Mouse (Mus musculus): ENCODE data around the gene Setd7. TPM values are rescaled to one million over a fixed set of nuclear protein-coding genes. Genes with fewer than 3 reads are reported as not detected.
A peak's percentile ranks its signal among the peaks of the same experiment; 100 is the strongest.

The Setd7 gene
- total and polyA plus RNA-seq, 3 experiments = 16.6 to 34.3 (median 23.6) TPM

DNA sequence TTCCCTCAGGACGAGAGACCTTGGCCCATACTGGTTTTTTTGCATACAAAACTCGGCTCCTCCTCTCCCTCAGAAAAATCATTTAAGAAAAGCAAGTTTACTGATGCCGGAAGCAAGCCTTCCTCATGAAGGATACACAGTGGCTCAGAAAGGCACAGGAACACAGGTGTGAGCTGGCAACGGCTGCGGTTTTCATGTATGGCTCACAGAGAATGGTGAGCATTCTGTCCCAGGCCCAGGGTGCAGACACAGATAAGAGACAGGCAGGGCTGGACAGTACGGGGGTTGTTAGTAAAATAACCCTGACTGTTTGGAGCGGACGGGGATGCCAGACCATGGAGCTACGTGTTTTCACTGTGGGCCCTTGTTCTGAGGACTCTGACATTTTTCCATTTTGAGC is 6.6 kb downstream of the Setd7 start:
- Histone ChIP-seq H3K4me3 (replicated peaks in 1 of 3; ENCODE audit: low read depth in 2 of 3, low read length in 2 of 3, poor library complexity in 1 of 3) (peak overlapping the region; percentile 48 to 54 (median 52)), H3K9me3 (replicated peaks; ENCODE audit: low read length) (no peaks in the 10 kb centered on the region), H3K4me2 (ENCODE audit: insufficient read depth, low read depth, poor library complexity, severe bottlenecking) (peak overlapping the region; percentile 97), H3K36me3 (replicated peaks in 1 of 2; ENCODE audit: control insufficient read depth in 1 of 2, insufficient read depth in 1 of 2, low read length in 1 of 2) (peaks cover 14 to 59% of the 10 kb centered on the region in 2 experiments), H3K27me3 (replicated peaks) (no peaks in the 10 kb centered on the region), H3K4me1 (ENCODE audit: control insufficient read depth in 1 of 2, insufficient read depth in 2 of 2) (peaks cover 14 to 75% of the 10 kb centered on the region in 2 experiments), H3K27ac (ENCODE audit: insufficient read depth, low read depth) (peak overlapping the region; percentile 17; the same call in 1 of the 2 replicates), H3K79me2 (replicated peaks; ENCODE audit: control insufficient read depth, extremely low read depth, insufficient read depth, poor library complexity, severe bottlenecking) (peaks cover 92% of the 10 kb centered on the region), H3K9ac (ENCODE audit: insufficient read depth, low read depth) (peak overlapping the region; percentile 76)
- DNase-seq (ENCODE audit: extremely low read depth) = peak; percentile 48
- dilution Hi-C loops (cut with MboI; ENCODE audit: extremely low pct_ligation_motif_present, extremely low pct_unique_long_range_greater_than_20kb, low sequenced_read_pairs) = no loop called here
- TF ChIP-seq MAFK (IDR thresholded peaks at IDR 0.05; ENCODE audit: insufficient replicate concordance, low read length) (no peak), JUND (conservative IDR thresholded peaks at IDR 0.05; ENCODE audit: low read depth, low read length) (no peak), MXI1 (IDR thresholded peaks at IDR 0.05; ENCODE audit: low read depth, low read length) (no peak), SIN3A (IDR thresholded peaks at IDR 0.05; ENCODE audit: low read length) (no peak), CHD1 (IDR thresholded peaks at IDR 0.05; ENCODE audit: low read depth, low read length) (no peak), ELF1 (IDR thresholded peaks at IDR 0.05; ENCODE audit: low read depth, low read length) (no peak), USF2 (conservative IDR thresholded peaks at IDR 0.05; ENCODE audit: low read depth, low read length) (no peak), E2F4 (IDR thresholded peaks at IDR 0.05; ENCODE audit: insufficient replicate concordance, low read depth, low read length) (no peak), ZC3H11A (IDR thresholded peaks at IDR 0.05; ENCODE audit: low read depth, low read length) (no peak), ZMIZ1 (IDR thresholded peaks at IDR 0.05; ENCODE audit: low read depth, low read length) (no peak), TBP (conservative IDR thresholded peaks at IDR 0.05; ENCODE audit: low read depth, low read length) (no peak), IRF4 (IDR thresholded peaks at IDR 0.05; ENCODE audit: low read depth, low read length) (no peak), KAT2A (IDR thresholded peaks at IDR 0.05; ENCODE audit: insufficient replicate concordance, low read length) (no peak), ZNF384 (IDR thresholded peaks at IDR 0.05; ENCODE audit: low read depth, low read length) (no peak), MAX (IDR thresholded peaks at IDR 0.05; ENCODE audit: low read length) (no peak), EP300 (IDR thresholded peaks at IDR 0.05; ENCODE audit: low read length) (peak; percentile 34; the same call in 1 of the 2 replicates), ETS1 (conservative IDR thresholded peaks at IDR 0.05; ENCODE audit: low read depth, low read length) (0 out of 2 replicates have a peak, but pooled peaks have one; percentile 9), JUN (IDR thresholded peaks at IDR 0.05; ENCODE audit: insufficient read depth, low read depth, low read length) (no peak)
- in situ Hi-C loops (cut with MboI; ENCODE audit: low pct_ligation_motif_present, low pct_unique_long_range_greater_than_20kb, low sequenced_read_pairs) = no loop called here

DNA sequence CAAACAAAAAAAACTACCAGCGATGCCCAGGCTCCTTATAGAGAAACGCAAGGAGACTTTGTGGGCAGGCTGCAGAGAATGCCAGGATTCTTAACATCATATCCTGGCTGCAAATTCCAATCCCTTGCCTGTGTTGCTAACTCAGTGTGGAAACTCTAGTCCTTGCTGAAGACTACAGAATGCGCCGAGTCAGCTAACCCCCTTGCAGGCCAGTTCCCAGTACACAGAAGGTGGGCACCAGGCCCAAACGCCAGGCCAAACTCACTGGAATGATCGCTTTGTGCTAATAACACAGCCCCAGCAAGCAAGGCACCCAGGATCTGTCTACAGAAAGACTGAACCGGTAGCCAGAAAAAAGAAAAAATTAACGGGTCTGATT is 7.2 kb downstream of the Setd7 start:
- H3K79me2 ChIP-seq (replicated peaks; ENCODE audit: control insufficient read depth, extremely low read depth, insufficient read depth, poor library complexity, severe bottlenecking) = peaks cover 87% of the 10 kb centered on the region
- H3K4me3 ChIP-seq (replicated peaks in 1 of 3; ENCODE audit: low read depth in 2 of 3, low read length in 2 of 3, poor library complexity in 1 of 3) = peak overlapping the region; percentile 48 to 54 (median 52)
- H3K27ac ChIP-seq (ENCODE audit: insufficient read depth, low read depth) = peak overlapping the region; percentile 75
- H3K27me3 ChIP-seq (replicated peaks) = no peaks in the 10 kb centered on the region
- no peaks in the 10 kb centered on the region for H3K9me3 ChIP-seq (replicated peaks; ENCODE audit: low read length)
- H3K4me1 ChIP-seq (ENCODE audit: control insufficient read depth in 1 of 2, insufficient read depth in 2 of 2) = peaks cover 14 to 73% of the 10 kb centered on the region in 2 experiments
- TF ChIP-seq MAX (IDR thresholded peaks at IDR 0.05; ENCODE audit: low read length) = no peak
- 0 out of 2 replicates have a peak, but pooled peaks have one; percentile 2 for TF ChIP-seq TCF12 (IDR thresholded peaks at IDR 0.05; ENCODE audit: low read depth, low read length)
- TF ChIP-seq MEF2A (IDR thresholded peaks at IDR 0.05; ENCODE audit: borderline replicate concordance, low read depth, low read length) = no peak
- no peak for TF ChIP-seq ZMIZ1 (IDR thresholded peaks at IDR 0.05; ENCODE audit: low read depth, low read length)
- no peak for TF ChIP-seq USF2 (conservative IDR thresholded peaks at IDR 0.05; ENCODE audit: low read depth, low read length)
- no peak for TF ChIP-seq MYC (IDR thresholded peaks at IDR 0.05; ENCODE audit: low read depth, low read length)
- TF ChIP-seq MXI1 (IDR thresholded peaks at IDR 0.05; ENCODE audit: low read depth, low read length) = peak; percentile 13; the same call in 1 of the 2 replicates
- no peak for TF ChIP-seq ZKSCAN1 (IDR thresholded peaks at IDR 0.05; ENCODE audit: borderline replicate concordance, low read depth, low read length)
- TF ChIP-seq GABPA (IDR thresholded peaks at IDR 0.05; ENCODE audit: insufficient replicate concordance, low read depth, low read length) = no peak
- no peak for TF ChIP-seq NELFE (IDR thresholded peaks at IDR 0.05; ENCODE audit: low read depth, low read length)
- TF ChIP-seq BHLHE40 (IDR thresholded peaks at IDR 0.05; ENCODE audit: low read depth, low read length) = no peak
- TF ChIP-seq RCOR1 (conservative IDR thresholded peaks at IDR 0.05; ENCODE audit: low read depth, low read length) = no peak
- TF ChIP-seq EP300 (IDR thresholded peaks at IDR 0.05; ENCODE audit: low read length) = no peak
- TF ChIP-seq MAFK (IDR thresholded peaks at IDR 0.05; ENCODE audit: insufficient replicate concordance, low read length) = no peak
- TF ChIP-seq HCFC1 (IDR thresholded peaks at IDR 0.05; ENCODE audit: low read depth, low read length) = no peak
- no peak for TF ChIP-seq JUND (conservative IDR thresholded peaks at IDR 0.05; ENCODE audit: low read depth, low read length)
- no peak for TF ChIP-seq USF1 (IDR thresholded peaks at IDR 0.05; ENCODE audit: low read depth, low read length)
- no peak for TF ChIP-seq MAZ (IDR thresholded peaks at IDR 0.05; ENCODE audit: low read depth, low read length)
- in situ Hi-C loops (cut with MboI; ENCODE audit: low pct_ligation_motif_present, low pct_unique_long_range_greater_than_20kb, low sequenced_read_pairs) (no loop called here), dilution Hi-C loops (cut with MboI; ENCODE audit: extremely low pct_ligation_motif_present, extremely low pct_unique_long_range_greater_than_20kb, low sequenced_read_pairs) (no loop called here)
- H3K4me2 ChIP-seq (ENCODE audit: insufficient read depth, low read depth, poor library complexity, severe bottlenecking) = peak overlapping the region; percentile 97
- H3K9ac ChIP-seq (ENCODE audit: insufficient read depth, low read depth) = peak overlapping the region; percentile 76
- H3K36me3 ChIP-seq (replicated peaks in 1 of 2; ENCODE audit: control insufficient read depth in 1 of 2, insufficient read depth in 1 of 2, low read length in 1 of 2) = peaks cover 19 to 65% of the 10 kb centered on the region in 2 experiments
- peak; percentile 18 for DNase-seq (ENCODE audit: extremely low read depth)

Measured in CH12.LX (cell line).